Mouse (Mus musculus): ENCODE results near the gene Cacul1. TPM values are rescaled to one million over a fixed set of nuclear protein-coding genes. Genes with fewer than 3 reads are reported as not detected.
"Not testable (repeated sequence)": the region's sequence is repeated elsewhere in the genome, so short reads cannot be mapped to it uniquely, and the experiment has no call there.

Gene Cacul1
- 10 to 100 TPM; 46.0 to 50.0 TPM for total RNA-seq (2021)
- long read RNA-seq, full-length matches to known transcripts = 3 of 13 reads
- long read RNA-seq, partial matches to known transcripts = 0 of 13 reads
- long read RNA-seq, other reads (novel, unspliced or antisense) = 10 of 13 reads

DNA sequence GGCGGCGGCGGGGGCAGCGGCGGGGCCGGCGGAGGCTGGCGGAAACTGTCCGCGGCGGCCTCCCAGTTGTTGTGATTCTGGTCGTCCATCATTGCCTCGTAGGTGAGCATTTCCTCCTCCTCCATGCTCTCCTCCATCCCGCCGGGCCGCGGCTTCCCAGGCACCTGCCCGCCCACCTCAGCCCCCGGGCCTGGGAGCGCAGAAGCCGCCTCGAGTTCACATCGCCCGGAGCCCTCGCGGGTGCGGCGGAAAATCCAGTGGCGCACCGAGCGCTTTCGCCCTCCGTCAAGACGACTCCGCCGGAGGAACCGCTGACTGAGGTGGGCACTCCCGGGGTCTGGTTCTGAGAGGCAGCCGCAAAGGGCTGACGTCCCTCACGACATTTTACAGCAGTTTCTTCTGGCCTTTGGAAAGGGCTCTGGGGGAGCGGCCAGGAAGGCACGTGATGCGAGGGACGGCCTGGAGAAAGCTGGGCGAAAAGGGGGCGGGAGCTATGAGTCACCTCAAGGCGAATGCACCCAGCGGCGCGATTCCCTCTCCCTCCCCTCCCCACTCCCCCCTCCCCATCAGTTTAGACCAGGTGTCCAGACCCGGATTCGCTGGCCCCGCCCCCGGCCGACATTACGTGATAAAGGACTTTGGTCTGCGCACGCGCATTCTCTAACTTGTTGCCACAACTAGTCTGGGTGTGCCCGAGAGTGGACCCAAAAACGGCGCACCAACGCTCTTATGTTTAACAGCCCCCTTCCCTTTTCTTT, at the start of gene Cacul1:
Cacul1 (minus strand) TSS at position 444 of the 758 bp plus-strand sequence.
- DNase-seq (ENCODE audit: low spot score in 2 of 2) = peak; percentile 92 to 94

DNA sequence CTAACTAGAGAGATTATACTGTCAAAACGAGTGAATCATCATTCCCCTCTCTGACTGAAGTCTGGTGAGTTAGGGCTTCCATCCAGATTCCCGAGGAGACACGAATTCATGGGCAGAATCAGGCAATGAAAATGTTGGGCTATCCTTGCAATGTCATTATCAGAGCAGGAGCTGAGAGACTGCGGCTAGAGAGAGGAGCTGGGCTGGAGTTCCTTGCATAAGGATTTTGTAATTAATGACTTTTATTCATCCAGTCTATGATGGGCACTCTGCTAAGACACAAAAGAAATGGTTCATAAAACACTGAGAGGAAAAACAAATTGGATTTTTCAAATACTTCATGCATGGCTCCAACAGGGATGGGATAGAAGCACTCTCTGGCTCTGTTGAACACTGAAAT, 38.6 kb upstream of the Cacul1 start:
- no peak for DNase-seq (ENCODE audit: low spot score in 2 of 2)

DNA sequence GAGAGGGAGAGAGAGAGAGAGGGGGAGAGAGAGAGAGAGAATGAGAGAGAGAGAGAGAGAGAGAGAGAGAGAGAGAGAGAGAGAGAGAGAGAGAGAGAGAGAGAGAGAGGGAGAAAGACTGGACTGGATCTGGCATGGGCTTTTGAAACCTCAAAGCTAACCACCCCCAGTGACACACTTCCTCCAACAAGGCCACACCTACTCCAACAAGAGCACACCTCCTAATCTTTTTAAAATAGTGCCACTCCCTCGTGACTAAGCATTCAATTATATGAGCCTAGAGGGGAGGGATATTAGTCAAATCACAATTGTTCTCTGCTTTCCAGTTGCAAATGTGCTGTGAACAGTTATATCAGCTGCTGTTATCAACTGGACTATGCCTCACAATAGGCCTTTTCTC, 36.2 kb upstream of the Cacul1 start:
- no peak for DNase-seq (ENCODE audit: low spot score in 2 of 2)

DNA sequence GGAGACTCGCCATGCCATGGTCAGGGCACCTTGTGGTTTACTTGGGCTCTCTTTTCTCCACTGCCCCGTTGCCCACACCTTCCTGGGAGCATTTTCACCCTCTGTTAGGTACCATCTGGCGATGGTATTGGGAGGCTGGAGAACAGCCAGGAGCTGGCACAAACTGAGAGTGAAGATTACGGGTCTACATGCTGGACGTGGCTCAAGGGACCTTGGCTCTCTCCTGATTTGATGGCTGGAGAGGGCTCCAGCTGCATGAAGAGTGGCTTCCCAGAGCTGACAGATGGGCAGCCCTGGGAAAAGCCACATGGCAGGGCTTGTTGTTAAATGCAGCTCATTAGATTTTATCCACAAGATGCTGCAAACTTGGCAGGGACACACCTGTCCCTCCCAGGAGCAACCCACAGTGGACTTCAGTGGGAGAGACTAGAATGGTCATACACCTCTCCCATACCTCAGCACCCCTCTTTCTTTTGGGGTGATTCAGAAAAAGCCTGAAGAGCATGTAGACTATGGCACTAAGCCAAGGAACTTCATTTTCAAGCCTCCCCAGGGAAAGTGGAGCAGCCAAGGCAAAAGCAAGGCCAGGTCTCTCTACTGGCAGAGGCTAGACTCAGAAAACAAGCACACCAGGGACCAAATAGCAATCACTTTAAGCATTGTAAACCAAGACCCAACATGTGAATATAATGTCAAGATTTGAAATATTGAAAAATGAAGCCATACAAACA, 34.8 kb upstream of the Cacul1 start:
- peak; percentile 64 to 69 for DNase-seq (ENCODE audit: low spot score in 2 of 2)

DNA sequence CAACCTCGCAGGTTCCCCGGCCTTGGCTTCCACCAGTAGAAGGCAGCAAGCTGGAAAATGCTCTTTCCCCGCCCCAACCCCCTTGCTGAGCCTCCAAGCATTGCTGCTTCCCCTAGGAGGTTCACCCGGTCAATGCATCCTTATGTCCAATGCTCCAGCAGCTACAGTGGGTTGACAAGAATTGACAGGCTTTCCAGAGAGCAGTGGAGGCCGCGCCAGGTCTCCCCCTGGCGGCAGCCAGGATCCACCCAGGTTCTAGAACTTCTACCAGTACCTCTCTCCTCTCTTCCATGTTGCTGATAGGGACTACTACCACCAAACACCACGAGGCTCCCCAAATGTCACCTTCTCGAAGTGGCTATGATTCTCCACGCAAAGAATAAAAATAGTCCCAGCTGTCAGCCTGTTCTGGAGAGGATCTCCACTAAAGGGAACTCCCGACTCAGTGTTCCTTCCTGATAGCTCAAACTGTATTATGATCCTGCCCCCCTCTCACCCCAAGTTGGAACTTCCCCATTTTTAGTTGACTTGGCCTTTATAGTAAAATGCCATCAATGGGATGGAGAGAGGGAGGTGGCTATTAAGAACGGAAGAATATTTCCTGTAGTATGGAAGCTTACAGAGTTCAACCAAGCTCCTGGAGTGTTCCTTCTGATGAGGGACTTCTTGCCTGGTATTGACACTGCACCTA, 30.8 kb upstream of the Cacul1 start:
- DNase-seq (ENCODE audit: low spot score in 2 of 2) = peak; percentile 14 to 31

DNA sequence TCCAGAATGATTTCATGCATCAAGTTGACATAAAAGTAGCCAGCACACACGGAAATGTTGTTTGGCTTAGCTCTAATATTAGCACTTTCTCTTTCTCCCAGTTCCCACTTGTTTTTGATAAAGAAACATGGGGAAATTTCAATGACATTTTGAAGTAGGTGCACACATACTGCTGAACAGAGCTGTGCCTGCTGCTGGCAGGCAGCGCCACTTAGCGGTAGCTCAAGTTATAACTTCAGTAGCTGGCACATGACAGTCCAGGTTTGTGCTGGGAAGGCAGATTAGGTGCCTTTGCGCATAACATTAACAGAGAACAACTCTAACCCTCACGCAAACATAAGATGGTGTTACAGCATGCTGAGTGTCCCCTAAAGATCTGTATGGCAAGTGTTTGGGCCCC, 27.9 kb upstream of the Cacul1 start:
- peak; percentile 20 to 35 for DNase-seq (ENCODE audit: low spot score in 2 of 2)

DNA sequence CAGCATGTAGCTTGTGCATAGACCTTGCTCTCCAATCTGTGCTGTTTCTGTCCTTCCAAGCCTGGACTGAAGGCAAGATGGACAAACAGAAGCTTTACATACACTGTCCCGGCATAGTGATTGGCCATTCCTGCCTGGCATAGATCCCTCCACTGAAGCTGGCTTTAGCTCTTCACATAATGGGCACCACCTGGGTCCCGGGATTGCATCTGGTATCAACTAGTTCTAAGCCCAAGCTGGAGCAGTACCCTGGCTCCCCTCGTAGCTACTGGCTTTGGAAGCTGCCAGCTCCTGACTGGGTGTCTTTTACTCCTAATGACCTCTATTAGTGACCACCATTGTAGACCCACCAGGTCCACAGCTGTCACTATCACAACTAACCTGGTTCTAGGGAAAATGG, 22.8 kb upstream of the Cacul1 start:
- peak in 1 of 2 experiments; percentile 33 for DNase-seq (ENCODE audit: low spot score in 2 of 2)

DNA sequence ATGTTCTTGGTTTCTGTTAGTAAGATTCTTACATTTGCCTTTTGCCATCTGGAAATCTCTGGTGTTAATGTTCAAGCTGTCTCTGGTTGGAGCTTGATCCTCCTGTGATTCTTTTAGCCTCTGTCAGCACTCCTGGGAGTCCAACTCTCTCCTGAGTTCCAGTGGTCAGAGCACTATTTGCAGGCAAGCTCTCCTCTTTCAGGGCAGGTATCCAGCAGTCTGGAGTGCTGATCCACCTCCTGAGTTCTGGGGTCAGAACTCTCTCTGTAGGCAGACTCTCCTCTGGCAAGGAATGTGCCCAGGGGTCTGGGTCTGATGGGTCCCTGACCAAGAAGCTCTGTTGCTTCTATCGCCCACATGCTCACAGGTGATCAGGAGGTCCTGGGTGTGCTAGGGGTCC, 21.2 kb upstream of the Cacul1 start:
- not testable (repeated sequence) for DNase-seq (ENCODE audit: low spot score in 2 of 2)

DNA sequence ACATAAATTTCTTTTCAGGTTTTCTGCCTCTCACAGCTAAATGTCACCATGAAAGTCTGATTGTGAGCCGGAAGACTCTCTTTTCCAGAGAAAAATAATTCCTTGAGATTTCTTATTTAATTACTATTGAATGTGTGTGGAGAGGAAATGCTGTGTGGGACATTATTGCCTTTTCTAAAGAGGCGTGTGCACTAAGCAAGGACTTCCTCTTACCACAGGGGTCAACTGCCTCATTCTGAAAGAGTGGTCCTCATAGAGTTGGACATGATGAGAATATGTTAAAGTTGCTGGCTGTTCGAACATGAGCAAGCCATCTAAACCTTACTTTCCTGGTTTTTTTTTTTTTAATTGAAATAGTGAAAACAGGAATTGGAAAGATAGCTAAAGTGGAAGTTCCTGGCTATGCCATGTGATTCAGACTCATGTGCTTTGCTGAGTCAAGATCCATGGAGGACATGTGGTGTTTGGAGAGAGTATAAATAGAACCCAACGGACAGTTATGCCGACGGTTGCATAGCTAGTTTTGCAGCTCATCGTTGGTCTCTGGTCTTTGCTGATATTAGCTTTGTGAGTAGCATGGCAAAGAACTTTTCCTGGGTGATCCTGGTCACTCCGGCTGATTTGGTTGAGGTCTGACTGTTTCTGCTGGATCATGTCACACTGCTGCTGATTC, 17.3 kb upstream of the Cacul1 start:
- DNase-seq (ENCODE audit: low spot score in 2 of 2) = no peak

DNA sequence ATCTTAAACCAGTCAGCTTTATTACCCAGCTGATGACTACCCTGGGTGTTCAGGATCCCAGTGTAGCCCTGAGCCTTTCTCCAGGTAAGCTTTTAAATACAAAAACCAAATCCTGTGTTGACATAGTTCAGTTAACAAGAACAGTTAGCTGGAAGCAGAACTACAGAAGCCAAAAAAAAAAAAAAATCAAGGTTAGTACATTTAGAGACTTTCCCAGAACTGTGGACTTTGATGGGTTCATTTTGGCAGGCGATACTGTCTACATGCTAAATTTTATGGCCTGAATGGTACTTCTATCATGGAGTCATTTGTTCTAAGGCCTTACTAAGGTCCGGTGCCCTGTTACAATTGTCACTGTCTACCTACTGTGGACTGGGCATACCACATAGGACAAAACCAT, 8.8 kb upstream of the Cacul1 start:
- DNase-seq (ENCODE audit: low spot score in 2 of 2) = no peak

DNA sequence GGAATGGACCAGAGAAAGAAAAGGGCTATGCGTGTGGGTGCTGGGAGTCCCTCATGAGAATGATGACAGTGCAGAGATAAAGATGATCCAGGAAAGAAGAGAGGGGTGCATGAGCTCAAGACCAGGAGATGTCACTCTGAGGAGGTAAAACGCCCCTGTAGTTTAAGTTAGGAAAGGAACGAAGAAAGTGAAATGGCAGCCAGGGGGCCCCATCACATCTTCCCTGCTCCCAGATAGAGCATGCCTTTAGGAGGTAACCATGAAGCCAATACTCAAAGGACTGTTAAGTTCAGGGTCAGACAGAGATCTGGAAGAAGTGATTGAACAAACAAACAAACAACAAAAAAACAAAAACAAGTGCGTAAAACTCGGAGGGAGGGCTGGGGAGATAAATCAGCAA, 5.8 kb upstream of the Cacul1 start:
- no peak for DNase-seq (ENCODE audit: low spot score in 2 of 2)

DNA sequence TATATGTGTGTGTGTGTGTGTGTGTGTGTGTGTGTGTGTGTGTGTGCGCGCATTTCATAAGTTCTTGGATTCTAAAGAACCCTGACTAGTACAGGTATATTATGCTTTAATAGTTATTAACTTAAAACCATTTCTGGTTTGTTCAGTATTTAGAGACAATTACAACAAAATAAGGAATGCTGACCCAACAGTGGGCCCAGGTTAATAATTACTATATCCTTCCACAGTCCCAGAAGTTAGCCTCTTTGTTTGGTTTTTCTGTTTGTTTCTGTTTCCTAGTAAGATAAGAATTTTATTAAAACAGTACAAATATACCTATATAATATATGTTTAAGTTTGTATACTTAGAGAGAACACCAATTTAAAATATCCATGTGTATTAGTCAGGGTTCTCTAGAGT, 2.4 kb upstream of the Cacul1 start:
- no peak for DNase-seq (ENCODE audit: low spot score in 2 of 2)

DNA sequence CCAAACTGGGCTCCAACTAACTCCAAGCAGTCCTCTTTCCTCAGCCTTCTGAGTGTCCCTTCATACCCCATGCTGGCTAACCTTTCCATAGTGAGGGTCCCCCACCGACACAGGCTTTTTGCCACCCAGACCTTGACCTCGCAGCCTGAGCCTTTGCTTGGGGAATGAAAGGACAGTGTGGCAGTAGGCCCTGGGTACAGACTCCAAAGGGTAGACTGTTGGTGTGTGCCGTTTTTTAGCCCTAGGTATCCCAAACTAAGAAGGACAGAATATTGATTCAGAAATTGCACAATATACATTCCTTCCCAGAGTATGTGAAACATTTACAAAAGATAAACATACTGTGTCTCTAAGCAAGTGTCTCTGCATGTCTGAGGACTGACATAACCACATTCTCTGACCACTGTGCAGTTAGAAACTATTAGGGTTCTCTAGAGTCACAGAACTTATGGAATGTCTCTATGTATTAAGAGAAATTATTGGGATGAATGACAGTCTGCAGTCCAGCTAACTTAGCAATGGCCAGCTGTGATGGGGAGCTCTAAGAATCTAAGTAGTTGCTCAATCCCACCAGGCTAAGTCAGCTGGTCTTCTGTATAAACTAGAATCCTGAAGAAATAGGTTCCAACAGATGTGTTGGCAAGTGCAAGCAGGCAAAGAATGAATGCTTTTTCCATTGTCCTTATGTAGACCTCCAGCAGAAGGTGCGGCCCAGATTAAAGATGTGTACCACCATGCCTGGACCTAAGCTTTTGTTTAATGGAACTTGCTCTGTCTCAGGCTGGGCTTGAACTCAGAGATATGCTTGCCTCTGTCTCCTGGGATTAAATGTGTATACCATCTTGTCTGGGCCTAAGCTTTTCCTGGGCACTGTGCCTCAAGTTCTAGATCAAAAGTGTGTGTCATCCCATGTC, 809 bp upstream of the Cacul1 start:
- DNase-seq (ENCODE audit: low spot score in 2 of 2) = no peak

DNA sequence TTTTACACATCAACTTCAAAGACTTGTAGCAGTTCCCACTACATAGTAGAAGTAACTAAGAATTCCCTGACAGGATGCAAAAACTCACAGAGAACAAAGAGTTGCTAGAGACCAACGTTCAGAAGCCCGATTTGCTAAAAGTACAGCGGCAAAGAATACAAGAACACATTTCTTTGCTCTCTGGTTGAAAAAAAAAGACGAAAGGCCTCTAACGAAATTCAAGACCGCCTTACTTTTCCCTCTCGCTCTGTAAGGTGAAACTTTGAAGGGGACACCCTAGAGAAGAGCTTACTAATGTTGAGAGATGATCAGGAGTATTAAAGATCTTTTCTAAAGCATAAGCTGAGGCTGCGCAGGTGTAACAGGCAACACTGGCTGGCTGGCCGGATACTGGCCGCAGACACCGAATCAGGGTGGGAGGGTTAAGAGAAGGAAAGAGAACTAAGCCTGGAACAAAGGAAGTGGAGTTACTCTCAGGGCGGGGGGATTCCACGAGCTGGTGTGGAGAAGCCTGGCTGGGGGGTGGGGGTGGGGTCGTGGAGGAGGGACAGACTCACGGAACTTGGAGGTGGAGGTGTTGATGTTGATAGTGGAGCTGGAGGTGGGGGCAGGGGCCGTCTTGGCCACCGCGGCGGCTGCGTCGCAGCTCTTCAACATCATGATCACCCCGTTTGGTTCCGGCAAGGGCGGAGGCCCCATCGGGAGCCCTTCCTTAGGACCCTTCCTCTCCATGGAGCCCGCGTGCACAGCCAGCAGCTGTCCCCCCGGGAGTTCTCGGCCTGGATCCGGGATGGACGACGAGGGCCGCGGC, 849 bp downstream of the Cacul1 start:
- no peak for DNase-seq (ENCODE audit: low spot score in 2 of 2)

DNA sequence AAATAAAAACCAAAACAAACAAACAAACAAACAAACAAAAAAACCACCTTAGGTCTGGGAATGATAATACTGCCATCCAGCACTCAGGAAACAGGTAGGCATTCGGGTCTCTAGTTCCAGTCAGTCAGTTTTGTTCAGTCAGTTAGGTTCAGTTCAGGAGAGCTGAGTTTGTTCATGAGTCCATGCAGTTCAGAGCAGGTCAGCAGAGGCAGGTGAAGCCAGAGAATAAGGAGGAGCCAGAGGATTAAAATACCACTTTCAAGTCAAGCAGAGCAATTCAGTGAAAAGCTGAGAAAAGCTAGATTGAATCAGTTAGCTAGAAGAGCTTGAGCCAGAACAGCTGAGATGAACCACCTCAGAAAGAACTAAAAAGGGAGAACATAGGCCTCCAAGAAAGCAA, 4.1 kb downstream of the Cacul1 start:
- no peak for DNase-seq (ENCODE audit: low spot score in 2 of 2)

DNA sequence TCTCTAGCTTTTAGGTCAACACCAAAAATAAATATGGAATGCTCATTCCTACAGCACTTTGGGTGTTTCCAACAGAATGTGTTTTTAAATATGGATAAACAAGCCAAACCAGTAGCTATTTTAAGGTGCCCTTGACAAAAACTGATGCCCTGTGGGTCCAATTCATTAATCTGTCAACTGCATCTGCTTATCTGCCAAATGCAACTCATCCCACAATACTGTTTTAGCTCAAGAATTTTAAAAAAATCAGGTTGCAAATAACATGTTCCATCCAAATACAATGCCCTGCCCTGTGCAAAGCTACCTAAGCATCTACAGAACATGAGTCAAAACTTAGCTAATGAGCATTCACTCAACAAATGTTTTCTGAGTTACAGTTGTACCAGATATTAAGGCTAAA, 20.3 kb downstream of the Cacul1 start:
- no peak for DNase-seq (ENCODE audit: low spot score in 2 of 2)

DNA sequence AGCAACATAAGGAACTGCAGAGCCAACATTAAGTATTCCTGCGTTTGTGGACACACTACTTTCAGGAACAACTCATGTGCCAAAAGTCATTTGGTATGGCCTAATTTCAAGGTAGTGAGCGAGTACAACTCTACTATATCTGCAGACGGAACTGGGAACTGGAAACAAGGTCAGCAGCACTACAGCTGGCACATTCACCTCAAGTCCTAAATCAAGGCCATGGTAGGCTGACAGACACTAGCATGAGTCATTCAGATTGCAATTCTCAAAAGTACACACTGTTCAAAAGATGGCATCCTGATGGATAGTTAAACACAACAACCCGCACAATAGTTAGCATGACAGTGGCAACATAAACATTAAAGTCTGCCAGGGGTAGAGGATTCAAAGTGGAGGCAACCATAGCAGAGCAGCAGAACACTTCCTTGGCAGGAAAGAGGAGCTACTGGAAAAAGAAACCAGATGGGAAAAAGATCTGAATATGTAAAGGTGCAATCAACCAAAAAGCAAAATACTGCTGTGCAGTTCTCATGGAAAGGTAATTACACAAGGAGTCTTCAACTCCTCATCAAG, 25.9 kb downstream of the Cacul1 start:
- no peak for DNase-seq (ENCODE audit: low spot score in 2 of 2)

DNA sequence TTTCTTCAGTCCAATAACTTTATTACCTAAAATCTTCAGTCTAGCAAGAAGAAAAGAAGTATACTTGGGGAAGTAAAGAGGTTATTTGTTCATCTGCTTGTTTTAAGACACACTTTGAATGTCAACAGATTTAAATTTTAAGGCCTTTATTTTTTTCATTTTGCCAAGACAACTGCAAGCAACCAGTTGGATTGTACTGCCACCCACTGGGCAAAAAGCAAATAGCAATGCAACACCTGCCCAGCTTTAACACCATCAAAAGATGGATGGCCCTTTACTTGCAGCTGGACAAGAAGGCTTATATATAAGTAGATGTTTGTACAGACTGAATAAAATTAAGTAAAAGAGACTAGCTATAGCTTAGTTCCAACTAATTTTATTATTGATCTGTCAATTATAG, 27.3 kb downstream of the Cacul1 start:
- peak; percentile 78 to 81 for DNase-seq (ENCODE audit: low spot score in 2 of 2)

DNA sequence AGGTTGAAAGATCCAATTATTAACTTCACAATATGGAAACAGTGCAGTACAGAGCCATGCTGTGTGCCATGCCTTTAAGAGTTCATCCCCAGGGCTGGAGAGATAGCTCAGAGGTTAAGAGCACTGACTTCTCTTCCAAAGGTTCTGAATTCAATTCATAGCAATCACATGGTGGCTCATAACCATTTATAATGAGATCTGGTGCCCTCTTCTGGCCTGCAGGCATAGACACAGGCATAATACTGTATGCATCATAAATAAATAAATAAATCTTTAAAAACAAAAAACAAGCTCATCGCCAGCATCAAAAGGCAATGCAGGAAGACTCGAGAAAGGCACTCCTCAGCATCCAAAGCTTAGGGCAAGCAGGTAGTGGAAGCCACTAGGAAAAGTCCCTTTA, 37.5 kb downstream of the Cacul1 start:
- no peak for DNase-seq (ENCODE audit: low spot score in 2 of 2)

Measured in layer of hippocampus, postnatal 10 days (tissue).